Mouse (Mus musculus) limb, embryonic 13.5 days (tissue): ENCODE measurements around the gene Dlg2. TPM values are rescaled to one million over a fixed set of nuclear protein-coding genes. Genes with fewer than 3 reads are reported as not detected.

Experiments used
- ATAC-seq: fragments of 200-750 bp; cut with Nextera tagmentation; 2 replicates; pipeline ENCODE4 v1.8.0; 2017; ENCODE audit warnings: low read depth, moderate number of reproducible peaks, moderate TSS enrichment; ENCODE audit not compliant: low FRiP score
- H3K27ac ChIP-seq: fragments of 300-500 bp; sonication (generic); 2 replicates; pipeline ENCODE4 v1.5.1; 2015; ENCODE audit warnings: inconsistent platforms, mild to moderate bottlenecking, moderate library complexity
- H3K27me3 ChIP-seq: fragments of 300-500 bp; sonication (generic); 2 replicates; pipeline ENCODE4 v1.6.1; 2015; ENCODE audit warnings: mild to moderate bottlenecking, inconsistent platforms
- H3K36me3 ChIP-seq: fragments of 300-500 bp; sonication (generic); 2 replicates; pipeline ENCODE4 v1.6.1; 2015; ENCODE audit warnings: inconsistent platforms, mild to moderate bottlenecking, moderate library complexity
- H3K4me1 ChIP-seq: fragments of 300-500 bp; sonication (generic); 2 replicates; pipeline ENCODE4 v1.6.1; 2015; ENCODE audit warnings: inconsistent platforms
- H3K4me2 ChIP-seq: fragments of 300-500 bp; sonication (generic); replicated peaks from 2 replicates; pipeline ENCODE4 v1.6.1; 2015; ENCODE audit warnings: inconsistent platforms, mild to moderate bottlenecking, moderate library complexity
- H3K4me3 ChIP-seq: fragments of 300-500 bp; sonication (generic); 2 replicates; pipeline ENCODE4 v1.5.1; 2015; ENCODE audit warnings: moderate library complexity, mild to moderate bottlenecking, inconsistent platforms
- H3K9ac ChIP-seq: fragments of 300-500 bp; sonication (generic); 2 replicates; pipeline ENCODE4 v1.6.1; 2015; ENCODE audit warnings: mild to moderate bottlenecking, inconsistent platforms
- H3K9me3 ChIP-seq: fragments of 300-500 bp; sonication (generic); 2 replicates; pipeline ENCODE4 v1.6.1; 2016; ENCODE audit warnings: inconsistent platforms
- WGBS: fragments of 180-500 bp; shearing (Covaris S2); methylation state at CpG from one replicate; pipeline ENCODE4 v1.1.7; 2015; 5-methylcytosine and 5-hydroxymethylcytosine counted together
- polyA plus RNA-seq: library from polyadenylated mRNA; unstranded; fragments of >200 nt; fragmentation: Nextera tagmentation; extraction: Ambion mirVana; gene quantifications from 2 replicates; pipeline ENCODE4 v1.2.1, GENCODE M21; 2015

Dlg2 gene
- polyA plus RNA-seq, 1 experiment from 2014 or later = 4.2 TPM

- no peak for ATAC-seq
- no peaks in the 10 kb centered on the region for H3K9me3 ChIP-seq
- no peak overlapping the region for H3K4me3 ChIP-seq
- H3K36me3 ChIP-seq = no peaks in the 10 kb centered on the region
- H3K27ac ChIP-seq = no peak overlapping the region
- H3K4me2 ChIP-seq = no peak overlapping the region
- peaks cover 19% of the 10 kb centered on the region for H3K4me1 ChIP-seq
- no peak overlapping the region for H3K9ac ChIP-seq
- H3K27me3 ChIP-seq = no peaks in the 10 kb centered on the region
- WGBS = 68% methylated on average over 3 of the region's 3 CpGs
Measured at GRCm38 (mm10) chr7:92356542-92356941, 1880.1 kb downstream of the Dlg2 start.

- Histone ChIP-seq H3K4me1 (peaks cover 36% of the 10 kb centered on the region), H3K9me3 (no peaks in the 10 kb centered on the region), H3K4me2 (no peak overlapping the region), H3K4me3 (no peak overlapping the region), H3K27me3 (no peaks in the 10 kb centered on the region), H3K36me3 (no peaks in the 10 kb centered on the region), H3K9ac (no peak overlapping the region), H3K27ac (no peak overlapping the region)
- no peak for ATAC-seq
- WGBS = 32% methylated on average over 3 of the region's 3 CpGs
Measured at GRCm38 (mm10) chr7:92363386-92363785, 1886.9 kb downstream of the Dlg2 start.

- no peaks in the 10 kb centered on the region for H3K36me3 ChIP-seq
- no peaks in the 10 kb centered on the region for H3K27me3 ChIP-seq
- no peak overlapping the region for H3K4me3 ChIP-seq
- no peak overlapping the region for H3K27ac ChIP-seq
- no peak for ATAC-seq
- no peak overlapping the region for H3K9ac ChIP-seq
- H3K9me3 ChIP-seq = no peaks in the 10 kb centered on the region
- 41% methylated on average over 4 of the region's 4 CpGs for WGBS
- H3K4me1 ChIP-seq = peaks cover 36% of the 10 kb centered on the region
- H3K4me2 ChIP-seq = no peak overlapping the region
Measured at GRCm38 (mm10) chr7:92363800-92364199, 1887.3 kb downstream of the Dlg2 start.

- WGBS = 71% methylated on average over 1 of the region's 1 CpGs
- Histone ChIP-seq H3K4me3 (no peak overlapping the region), H3K9me3 (no peaks in the 10 kb centered on the region), H3K27me3 (no peaks in the 10 kb centered on the region), H3K9ac (no peak overlapping the region), H3K36me3 (no peaks in the 10 kb centered on the region), H3K4me2 (no peak overlapping the region), H3K4me1 (peaks cover 27% of the 10 kb centered on the region), H3K27ac (no peak overlapping the region)
- no peak for ATAC-seq
Measured at GRCm38 (mm10) chr7:92367111-92367510, 1890.6 kb downstream of the Dlg2 start.

GRCm38 (mm10) chr7:92370521-92370920 lies 1894.0 kb downstream of the Dlg2 start:
- no peak for ATAC-seq
- H3K4me2 ChIP-seq = no peak overlapping the region

GRCm38 (mm10) chr7:92371638-92372037 lies 1895.2 kb downstream of the Dlg2 start:
- Histone ChIP-seq H3K4me2 (no peak overlapping the region), H3K9ac (no peak overlapping the region), H3K9me3 (no peaks in the 10 kb centered on the region), H3K27ac (no peak overlapping the region), H3K4me3 (no peak overlapping the region), H3K4me1 (peaks cover 4% of the 10 kb centered on the region; the same call in 1 of the 2 replicates), H3K27me3 (peaks cover 8% of the 10 kb centered on the region; the same call in 1 of the 2 replicates), H3K36me3 (no peaks in the 10 kb centered on the region)
- no peak for ATAC-seq
- WGBS = 40% methylated on average over 4 of the region's 4 CpGs

More at GRCm38 (mm10) chr7:92370521-92370920, 1894.0 kb downstream of the Dlg2 start:
- Histone ChIP-seq H3K27ac (no peak overlapping the region), H3K9me3 (no peaks in the 10 kb centered on the region), H3K36me3 (no peaks in the 10 kb centered on the region), H3K9ac (no peak overlapping the region), H3K4me3 (no peak overlapping the region), H3K4me1 (peaks cover 4% of the 10 kb centered on the region; the same call in 1 of the 2 replicates), H3K27me3 (peaks cover 1% of the 10 kb centered on the region; the same call in 1 of the 2 replicates)

GRCm38 (mm10) chr7:92373863-92374357 lies 1897.4 kb downstream of the Dlg2 start:
- 84% methylated on average over 5 of the region's 5 CpGs for WGBS
- Histone ChIP-seq H3K27ac (no peak overlapping the region), H3K4me1 (no peaks in the 10 kb centered on the region; the same call in 1 of the 2 replicates), H3K36me3 (no peaks in the 10 kb centered on the region), H3K4me3 (no peak overlapping the region), H3K9ac (no peak overlapping the region), H3K4me2 (no peak overlapping the region), H3K27me3 (peaks cover 8% of the 10 kb centered on the region; the same call in 1 of the 2 replicates), H3K9me3 (no peaks in the 10 kb centered on the region)
- ATAC-seq = no peak

- Histone ChIP-seq H3K4me3 (no peak overlapping the region), H3K9ac (no peak overlapping the region), H3K4me2 (no peak overlapping the region), H3K27me3 (no peaks in the 10 kb centered on the region), H3K4me1 (0 out of 2 replicates have a peak, but pooled peaks cover 4% of the 10 kb centered on the region), H3K27ac (no peak overlapping the region), H3K9me3 (no peaks in the 10 kb centered on the region), H3K36me3 (no peaks in the 10 kb centered on the region)
- WGBS = 73% methylated on average over 5 of the region's 5 CpGs
- no peak for ATAC-seq
Measured at GRCm38 (mm10) chr7:92383913-92384484, 1907.5 kb downstream of the Dlg2 start.

- Histone ChIP-seq H3K27me3 (no peaks in the 10 kb centered on the region), H3K4me1 (peaks cover 27% of the 10 kb centered on the region), H3K4me2 (peak overlapping the region; percentile 17), H3K27ac (peak overlapping the region; percentile 83), H3K9ac (no peak overlapping the region), H3K36me3 (no peaks in the 10 kb centered on the region), H3K9me3 (no peaks in the 10 kb centered on the region), H3K4me3 (no peak overlapping the region)
- 20% methylated on average over 6 of the region's 6 CpGs for WGBS
- peak; percentile 95 for ATAC-seq
Measured at GRCm38 (mm10) chr7:92392052-92392640, 1915.7 kb downstream of the Dlg2 start.

- Histone ChIP-seq H3K4me1 (peaks cover 21% of the 10 kb centered on the region), H3K27ac (no peak overlapping the region), H3K4me3 (no peak overlapping the region), H3K36me3 (no peaks in the 10 kb centered on the region), H3K4me2 (no peak overlapping the region), H3K27me3 (no peaks in the 10 kb centered on the region), H3K9ac (no peak overlapping the region), H3K9me3 (no peaks in the 10 kb centered on the region)
- 80% methylated on average over 1 of the region's 1 CpGs for WGBS
- ATAC-seq = no peak
Measured at GRCm38 (mm10) chr7:92396783-92397182, 1920.3 kb downstream of the Dlg2 start.

- Histone ChIP-seq H3K36me3 (no peaks in the 10 kb centered on the region), H3K9ac (no peak overlapping the region), H3K4me3 (no peak overlapping the region), H3K4me2 (no peak overlapping the region), H3K27ac (no peak overlapping the region), H3K27me3 (no peaks in the 10 kb centered on the region), H3K4me1 (peaks cover under 1% of the 10 kb centered on the region; the same call in 1 of the 2 replicates), H3K9me3 (no peaks in the 10 kb centered on the region)
- 61% methylated on average over 1 of the region's 1 CpGs for WGBS
- ATAC-seq = no peak
Measured at GRCm38 (mm10) chr7:92398841-92399240, 1922.4 kb downstream of the Dlg2 start.

- Histone ChIP-seq H3K4me1 (no peaks in the 10 kb centered on the region), H3K9ac (no peak overlapping the region), H3K4me3 (no peak overlapping the region), H3K4me2 (no peak overlapping the region), H3K27ac (no peak overlapping the region), H3K36me3 (no peaks in the 10 kb centered on the region), H3K9me3 (no peaks in the 10 kb centered on the region), H3K27me3 (no peaks in the 10 kb centered on the region)
- 31% methylated on average over 1 of the region's 1 CpGs for WGBS
- ATAC-seq = no peak; the same call in 1 of the 2 replicates
Measured at GRCm38 (mm10) chr7:92400551-92400950, 1924.1 kb downstream of the Dlg2 start.
